Mouse (Mus musculus): ENCODE results near the gene Kcnj11. TPM values are rescaled to one million over a fixed set of nuclear protein-coding genes. Genes with fewer than 3 reads are reported as not detected.

The Kcnj11 gene
- total and polyA plus RNA-seq, 3 experiments, result 111 to 182 (median 123) TPM

GRCm38 (mm10) chr7:46077675-46078074, 22.9 kb downstream of the Kcnj11 start:
- Histone ChIP-seq H3K4me3 (no peak overlapping the region), H3K27me3 (ENCODE audit: control insufficient read depth, insufficient read depth, low read length) (no peaks in the 10 kb centered on the region), H3K4me1 (ENCODE audit: control insufficient read depth, insufficient read depth, low read length) (no peaks in the 10 kb centered on the region), H3K9ac (ENCODE audit: low read depth, low read length) (no peak overlapping the region), H3K79me2 (replicated peaks; ENCODE audit: control insufficient read depth, insufficient read depth, low read length) (no peaks in the 10 kb centered on the region), H3K27ac (no peak overlapping the region), H3K36me3 (ENCODE audit: control insufficient read depth, insufficient read depth, low read length) (no peaks in the 10 kb centered on the region)
- intact Hi-C loops (cut with DNase I), result no loop called here
- DNase-seq, result no peak
- no peak for TF ChIP-seq POLR2A (IDR thresholded peaks at IDR 0.05; ENCODE audit: insufficient read depth, low read depth, low read length)
- no peak for TF ChIP-seq EP300 (IDR thresholded peaks at IDR 0.05; ENCODE audit: insufficient read depth, low read depth, low read length)
- no peak for TF ChIP-seq CTCF (IDR thresholded peaks at IDR 0.05)
- 88% methylated on average over 12 of the region's 12 CpGs for WGBS

DNA sequence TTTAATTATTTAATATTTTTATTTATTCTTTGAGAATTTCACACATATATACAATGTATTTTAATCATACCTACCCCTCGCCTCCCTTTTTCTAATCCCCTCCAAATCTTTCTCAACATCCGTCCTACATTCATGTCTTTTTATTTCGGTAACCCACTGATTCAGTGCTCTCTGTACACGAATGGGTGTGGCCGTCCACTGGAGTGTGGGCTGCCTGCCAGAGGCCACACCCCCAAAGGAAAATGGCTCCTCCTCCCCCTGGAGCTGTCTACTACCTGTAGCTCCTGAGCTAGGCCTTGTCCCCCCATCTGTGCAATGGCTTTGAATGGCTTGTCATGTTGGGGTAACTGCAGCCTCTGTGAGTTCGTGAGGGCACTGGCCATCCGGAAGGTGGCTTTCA, 23.7 kb downstream of the Kcnj11 start:
- Histone ChIP-seq H3K4me3 (no peak overlapping the region), H3K4me1 (ENCODE audit: control insufficient read depth, insufficient read depth, low read length) (no peaks in the 10 kb centered on the region), H3K27ac (no peak overlapping the region), H3K79me2 (replicated peaks; ENCODE audit: control insufficient read depth, insufficient read depth, low read length) (no peaks in the 10 kb centered on the region), H3K27me3 (ENCODE audit: control insufficient read depth, insufficient read depth, low read length) (no peaks in the 10 kb centered on the region), H3K36me3 (ENCODE audit: control insufficient read depth, insufficient read depth, low read length) (no peaks in the 10 kb centered on the region), H3K9ac (ENCODE audit: low read depth, low read length) (no peak overlapping the region)
- 84% methylated on average over 7 of the region's 7 CpGs for WGBS
- intact Hi-C loops (cut with DNase I), result no loop called here
- DNase-seq, result no peak
- TF ChIP-seq CTCF (IDR thresholded peaks at IDR 0.05), result no peak
- no peak for TF ChIP-seq POLR2A (IDR thresholded peaks at IDR 0.05; ENCODE audit: insufficient read depth, low read depth, low read length)
- TF ChIP-seq EP300 (IDR thresholded peaks at IDR 0.05; ENCODE audit: insufficient read depth, low read depth, low read length), result no peak

DNA sequence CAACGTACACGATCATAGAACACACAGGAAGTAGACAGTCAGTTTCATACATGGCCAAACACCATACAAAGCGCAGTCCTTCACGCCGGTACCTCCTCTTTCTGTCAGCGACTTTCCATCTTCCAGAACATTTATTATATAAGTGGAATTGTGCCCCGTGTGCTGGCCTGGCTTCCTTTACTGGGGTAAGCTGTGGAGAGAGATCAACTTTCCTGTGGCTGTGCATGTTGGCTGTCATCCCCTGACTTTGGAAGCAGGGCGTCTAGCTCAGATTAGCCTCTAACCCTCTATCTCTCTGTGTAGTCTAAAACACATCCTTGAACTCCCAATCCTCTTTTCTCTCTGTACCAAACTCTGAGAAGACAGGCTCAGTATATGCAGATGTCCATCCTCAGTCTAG, 31.7 kb downstream of the Kcnj11 start:
- no peak overlapping the region for H3K9ac ChIP-seq (ENCODE audit: low read depth, low read length)
- no peaks in the 10 kb centered on the region for H3K4me1 ChIP-seq (ENCODE audit: control insufficient read depth, insufficient read depth, low read length)
- no peaks in the 10 kb centered on the region for H3K27me3 ChIP-seq (ENCODE audit: control insufficient read depth, insufficient read depth, low read length)
- no peaks in the 10 kb centered on the region for H3K79me2 ChIP-seq (replicated peaks; ENCODE audit: control insufficient read depth, insufficient read depth, low read length)
- WGBS, result 92% methylated on average over 8 of the region's 8 CpGs
- no peak for TF ChIP-seq POLR2A (IDR thresholded peaks at IDR 0.05; ENCODE audit: insufficient read depth, low read depth, low read length)
- no peak overlapping the region for H3K27ac ChIP-seq
- H3K36me3 ChIP-seq (ENCODE audit: control insufficient read depth, insufficient read depth, low read length), result no peaks in the 10 kb centered on the region
- no peak for DNase-seq
- H3K4me3 ChIP-seq, result no peak overlapping the region
- intact Hi-C loops (cut with DNase I), result no loop called here

DNA sequence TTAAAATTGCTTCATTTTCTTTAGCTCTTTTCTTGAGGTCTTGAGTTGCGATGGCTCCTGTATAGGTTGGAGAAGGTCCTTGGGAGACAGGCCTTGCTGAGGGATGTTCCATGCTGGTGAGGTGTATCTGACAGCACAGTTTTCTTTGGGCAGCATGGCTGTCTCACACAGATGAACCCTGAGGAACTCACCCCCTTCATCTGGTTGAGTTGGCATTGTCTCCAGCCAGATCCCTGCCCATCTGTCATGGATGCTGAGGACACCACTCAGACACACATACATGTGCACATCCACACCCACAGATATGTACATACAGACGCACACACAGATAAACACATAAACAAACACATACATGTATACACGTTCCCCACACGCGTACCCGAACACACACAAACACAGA, 37.3 kb downstream of the Kcnj11 start:
- H3K9ac ChIP-seq (ENCODE audit: low read depth, low read length), result no peak overlapping the region
- no peaks in the 10 kb centered on the region for H3K4me1 ChIP-seq (ENCODE audit: control insufficient read depth, insufficient read depth, low read length)
- DNase-seq, result no peak
- WGBS, result 97% methylated on average over 6 of the region's 6 CpGs
- H3K27ac ChIP-seq, result no peak overlapping the region
- no peaks in the 10 kb centered on the region for H3K79me2 ChIP-seq (replicated peaks; ENCODE audit: control insufficient read depth, insufficient read depth, low read length)
- H3K27me3 ChIP-seq (ENCODE audit: control insufficient read depth, insufficient read depth, low read length), result no peaks in the 10 kb centered on the region
- TF ChIP-seq POLR2A (IDR thresholded peaks at IDR 0.05; ENCODE audit: insufficient read depth, low read depth, low read length) (no peak), CTCF (IDR thresholded peaks at IDR 0.05) (no peak), EP300 (IDR thresholded peaks at IDR 0.05; ENCODE audit: insufficient read depth, low read depth, low read length) (no peak)
- no peaks in the 10 kb centered on the region for H3K36me3 ChIP-seq (ENCODE audit: control insufficient read depth, insufficient read depth, low read length)
- intact Hi-C loops (cut with DNase I), result no loop called here
- H3K4me3 ChIP-seq, result no peak overlapping the region

- Histone ChIP-seq H3K4me1 (ENCODE audit: control insufficient read depth, insufficient read depth, low read length) (no peaks in the 10 kb centered on the region), H3K4me3 (no peak overlapping the region), H3K79me2 (replicated peaks; ENCODE audit: control insufficient read depth, insufficient read depth, low read length) (no peaks in the 10 kb centered on the region), H3K9ac (ENCODE audit: low read depth, low read length) (no peak overlapping the region), H3K27me3 (ENCODE audit: control insufficient read depth, insufficient read depth, low read length) (no peaks in the 10 kb centered on the region), H3K27ac (no peak overlapping the region), H3K36me3 (ENCODE audit: control insufficient read depth, insufficient read depth, low read length) (no peaks in the 10 kb centered on the region)
- intact Hi-C loops (cut with DNase I), result no loop called here
- TF ChIP-seq EP300 (IDR thresholded peaks at IDR 0.05; ENCODE audit: insufficient read depth, low read depth, low read length) (no peak), POLR2A (IDR thresholded peaks at IDR 0.05; ENCODE audit: insufficient read depth, low read depth, low read length) (no peak), CTCF (IDR thresholded peaks at IDR 0.05) (no peak)
- 96% methylated on average over 16 of the region's 16 CpGs for whole genome bisulfite sequencing
- no peak for DNase-seq
Observed at GRCm38 (mm10) chr7:46061614-46062013, 39.0 kb downstream of the Kcnj11 start.

GRCm38 (mm10) chr7:46060688-46061087, 39.9 kb downstream of the Kcnj11 start:
- no peaks in the 10 kb centered on the region for H3K79me2 ChIP-seq (replicated peaks; ENCODE audit: control insufficient read depth, insufficient read depth, low read length)
- H3K36me3 ChIP-seq (ENCODE audit: control insufficient read depth, insufficient read depth, low read length), result no peaks in the 10 kb centered on the region
- no peak overlapping the region for H3K9ac ChIP-seq (ENCODE audit: low read depth, low read length)
- no peaks in the 10 kb centered on the region for H3K27me3 ChIP-seq (ENCODE audit: control insufficient read depth, insufficient read depth, low read length)
- no peak overlapping the region for H3K4me3 ChIP-seq
- TF ChIP-seq EP300 (IDR thresholded peaks at IDR 0.05; ENCODE audit: insufficient read depth, low read depth, low read length), result no peak
- no peak for TF ChIP-seq CTCF (IDR thresholded peaks at IDR 0.05)
- no peak for TF ChIP-seq POLR2A (IDR thresholded peaks at IDR 0.05; ENCODE audit: insufficient read depth, low read depth, low read length)
- WGBS, result 94% methylated on average over 8 of the region's 8 CpGs
- no peaks in the 10 kb centered on the region for H3K4me1 ChIP-seq (ENCODE audit: control insufficient read depth, insufficient read depth, low read length)
- intact Hi-C loops (cut with DNase I), result no loop called here
- H3K27ac ChIP-seq, result no peak overlapping the region
- no peak for DNase-seq
